Mouse (Mus musculus) thymus, adult 2 months (tissue): ENCODE results near the gene Olfr31. TPM values are rescaled to one million over a fixed set of nuclear protein-coding genes. Genes with fewer than 3 reads are reported as not detected.

Experiments
- DNase-seq: peaks from one replicate; pipeline ENCODE4 v3.0.0; 2021
- H3K27ac ChIP-seq: fragments of 200-500 bp; 2 replicates; pipeline ENCODE4 v1.5.1; 2012; ENCODE audit warnings: low read length, control low read depth; ENCODE audit not compliant: control insufficient read depth, insufficient read depth
- H3K27me3 ChIP-seq: fragments of 200-500 bp; 2 replicates; pipeline ENCODE4 v1.6.1; 2012; ENCODE audit warnings: mild to moderate bottlenecking, low read length, moderate library complexity, mixed read lengths; ENCODE audit not compliant: control insufficient read depth, insufficient read depth
- H3K36me3 ChIP-seq: fragments of 200-500 bp; 2 replicates; pipeline ENCODE4 v1.6.1; 2012; ENCODE audit warnings: mild to moderate bottlenecking, low read length, moderate library complexity; ENCODE audit not compliant: control insufficient read depth, insufficient read depth
- H3K4me1 ChIP-seq: fragments of 200-500 bp; replicated peaks from 2 replicates; pipeline ENCODE4 v1.6.1; 2012; ENCODE audit warnings: low read length; ENCODE audit not compliant: control insufficient read depth, insufficient read depth
- H3K4me3 ChIP-seq: fragments of 200-500 bp; 2 replicates; pipeline ENCODE4 v1.5.1; 2012; ENCODE audit warnings: mild to moderate bottlenecking, low read length, control low read depth, moderate library complexity; ENCODE audit not compliant: control insufficient read depth, insufficient read depth
- CTCF ChIP-seq: fragments of 200-500 bp; IDR thresholded peaks from 2 replicates; pipeline ENCODE4 v1.5.1; 2012; ENCODE audit warnings: mild to moderate bottlenecking, control low read depth, low read length, moderate library complexity, borderline replicate concordance; ENCODE audit not compliant: control insufficient read depth, poor library complexity, insufficient read depth; ENCODE audit errors: extremely low read depth
- POLR2A ChIP-seq: fragments of 200-500 bp; IDR thresholded peaks from 2 replicates; pipeline ENCODE4 v1.6.1; 2012; ENCODE audit warnings: mild to moderate bottlenecking, low read length, control low read depth, moderate library complexity; ENCODE audit not compliant: control insufficient read depth, poor library complexity, insufficient read depth; ENCODE audit errors: extremely low read depth
- WGBS: fragments of 180-500 bp; shearing (Covaris S2); methylation state at CpG from one replicate; pipeline ENCODE4 v1.1.7; 2018; 5-methylcytosine and 5-hydroxymethylcytosine counted together
- polyA plus RNA-seq: library from polyadenylated mRNA; depleted of rRNA; stranded (reverse); fragments of >200 nt; gene quantifications from 2 replicates; pipeline ENCODE4 v1.2.3, GENCODE M21; 2012

The Olfr31 gene
- polyA plus RNA-seq, 1 experiment = not detected

GRCm38 (mm10) chr14:14350263-14351147 is 27.9 kb downstream of the Olfr31 start:
- no peak for TF ChIP-seq POLR2A
- TF ChIP-seq CTCF = no peak
- Histone ChIP-seq H3K27ac (no peak overlapping the region), H3K4me3 (no peak overlapping the region), H3K4me1 (no peaks in the 10 kb centered on the region; the same call in 1 of the 2 replicates), H3K36me3 (no peaks in the 10 kb centered on the region), H3K27me3 (no peaks in the 10 kb centered on the region)
- DNase-seq = no peak
- WGBS = 99% methylated on average over 29 of the region's 29 CpGs

- H3K27ac ChIP-seq = no peak overlapping the region
- TF ChIP-seq CTCF (no peak), POLR2A (no peak)
- 97% methylated on average over 7 of the region's 7 CpGs for WGBS
- no peaks in the 10 kb centered on the region; the same call in 1 of the 2 replicates for H3K4me1 ChIP-seq
- H3K4me3 ChIP-seq = no peak overlapping the region
- no peaks in the 10 kb centered on the region for H3K36me3 ChIP-seq
- no peak for DNase-seq
- no peaks in the 10 kb centered on the region for H3K27me3 ChIP-seq
Observed at GRCm38 (mm10) chr14:14351148-14351455, 28.5 kb downstream of the Olfr31 start.

GRCm38 (mm10) chr14:14351721-14352590 is 29.3 kb downstream of the Olfr31 start:
- H3K4me3 ChIP-seq = no peak overlapping the region
- H3K27ac ChIP-seq = no peak overlapping the region
- over 99% methylated on average over 9 of the region's 9 CpGs for WGBS
- no peak for TF ChIP-seq CTCF
- no peak for TF ChIP-seq POLR2A
- no peaks in the 10 kb centered on the region for H3K36me3 ChIP-seq
- no peak for DNase-seq
- H3K27me3 ChIP-seq = no peaks in the 10 kb centered on the region
- H3K4me1 ChIP-seq = no peaks in the 10 kb centered on the region

DNA sequence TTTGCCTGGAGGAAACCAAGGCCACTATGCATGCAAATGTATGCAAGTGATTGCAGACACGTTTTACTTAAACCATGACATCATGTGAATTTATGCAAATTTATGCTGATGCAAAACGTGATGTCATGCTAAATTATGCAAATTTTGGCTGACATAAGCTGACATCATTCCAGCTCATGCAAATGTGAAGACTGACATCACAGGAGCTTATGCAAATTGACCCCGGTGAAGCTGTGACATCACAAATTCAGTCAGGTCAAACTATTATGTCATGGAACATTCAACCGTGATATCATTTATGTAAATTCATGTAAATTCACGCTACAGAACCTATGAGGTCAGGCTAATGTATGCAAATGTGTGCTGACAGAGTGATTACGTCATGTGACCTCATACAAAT is 30.0 kb downstream of the Olfr31 start:
- H3K4me3 ChIP-seq = no peak overlapping the region
- 93% methylated on average over 6 of the region's 6 CpGs for WGBS
- H3K36me3 ChIP-seq = no peaks in the 10 kb centered on the region
- H3K4me1 ChIP-seq = no peaks in the 10 kb centered on the region
- H3K27me3 ChIP-seq = no peaks in the 10 kb centered on the region
- no peak for DNase-seq
- no peak overlapping the region for H3K27ac ChIP-seq
- TF ChIP-seq CTCF = no peak
- TF ChIP-seq POLR2A = no peak

DNA sequence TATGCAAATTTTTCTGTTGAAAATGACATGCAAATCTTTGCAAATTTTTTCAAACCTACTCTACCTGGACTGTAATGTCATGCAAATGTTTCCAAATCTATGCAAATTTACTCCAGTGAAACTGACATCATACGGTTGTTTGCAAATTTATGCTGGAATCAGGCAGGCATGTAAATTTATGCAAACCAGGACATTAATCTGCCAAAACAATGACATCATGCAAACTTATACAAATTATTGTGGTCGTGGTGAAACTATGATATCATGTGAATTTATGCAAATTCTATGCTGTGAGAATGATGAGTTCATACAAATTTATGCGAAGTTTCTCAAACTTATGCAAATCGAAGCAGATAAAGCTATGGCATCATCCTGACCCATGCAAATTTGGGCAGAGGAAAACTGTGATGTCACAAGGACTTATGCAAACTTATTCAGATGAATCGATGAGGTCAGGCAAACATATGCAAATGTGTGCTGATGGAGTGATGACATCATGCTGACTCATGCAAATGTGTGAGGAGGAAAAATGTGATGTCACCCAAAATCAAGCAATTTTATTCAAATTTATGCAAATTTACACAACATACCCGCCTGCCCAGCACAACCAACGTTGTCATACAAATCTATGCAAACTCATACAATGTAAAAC is 30.6 kb downstream of the Olfr31 start:
- no peaks in the 10 kb centered on the region for H3K27me3 ChIP-seq
- WGBS = 96% methylated on average over 7 of the region's 7 CpGs
- H3K4me3 ChIP-seq = no peak overlapping the region
- no peaks in the 10 kb centered on the region for H3K4me1 ChIP-seq
- no peak overlapping the region for H3K27ac ChIP-seq
- no peaks in the 10 kb centered on the region for H3K36me3 ChIP-seq
- DNase-seq = no peak
- TF ChIP-seq CTCF (no peak), POLR2A (no peak)

GRCm38 (mm10) chr14:14353740-14354510 is 31.3 kb downstream of the Olfr31 start:
- Histone ChIP-seq H3K27ac (no peak overlapping the region), H3K36me3 (no peaks in the 10 kb centered on the region), H3K4me3 (no peak overlapping the region), H3K4me1 (no peaks in the 10 kb centered on the region), H3K27me3 (no peaks in the 10 kb centered on the region)
- TF ChIP-seq POLR2A = no peak
- TF ChIP-seq CTCF = no peak
- WGBS = 96% methylated on average over 8 of the region's 8 CpGs
- DNase-seq = no peak
